Mouse (Mus musculus) adrenal gland, adult 2 months (tissue): ENCODE data around the gene Ccnjl. TPM values are rescaled to one million over a fixed set of nuclear protein-coding genes. Genes with fewer than 3 reads are reported as not detected.
A peak's percentile ranks its signal among the peaks of the same experiment; 100 is the strongest.

Experiments used
- DNase-seq: peaks from one replicate; pipeline ENCODE4 v3.0.0; 2021
- polyA plus RNA-seq: library from polyadenylated mRNA; depleted of rRNA; stranded (reverse); fragments of >200 nt; gene quantifications from 2 replicates; pipeline ENCODE4 v1.2.3, GENCODE M21; 2012
- total RNA-seq, 2 experiments: library from RNA; stranded (reverse); gene quantifications; 2 replicates each; pipeline ENCODE4 v1.2.3; 2021

The Ccnjl gene
- total and polyA plus RNA-seq, 3 experiments = 2.0 to 3.2 (median 2.4) TPM

GRCm38 (mm10) chr11:43569188-43569587, 40.6 kb downstream of the Ccnjl start:
- no peak for DNase-seq

GRCm38 (mm10) chr11:43569595-43569994, 41.0 kb downstream of the Ccnjl start:
- DNase-seq = peak; percentile 83

- no peak for DNase-seq
These were observed 46.4 kb downstream of the Ccnjl start for GRCm38 (mm10) chr11:43575061-43575375.

GRCm38 (mm10) chr11:43575376-43576151, 47.0 kb downstream of the Ccnjl start:
- DNase-seq = no peak

GRCm38 (mm10) chr11:43577713-43578478, 49.3 kb downstream of the Ccnjl start:
- DNase-seq = no peak

GRCm38 (mm10) chr11:43585211-43586005, 56.8 kb downstream of the Ccnjl start:
- DNase-seq = no peak

- peak; percentile 75 for DNase-seq
These were observed 57.9 kb downstream of the Ccnjl start, which contains the start of gene 4933415A04Rik for GRCm38 (mm10) chr11:43586324-43587090. 4933415A04Rik (plus strand) TSS chr11:43587040.

GRCm38 (mm10) chr11:43589530-43590072, 61.0 kb downstream of the Ccnjl start:
- no peak for DNase-seq

- DNase-seq = no peak
These were observed 72.9 kb downstream of the Ccnjl start, which contains the start of gene Fabp6 for GRCm38 (mm10) chr11:43601440-43601839. Fabp6 (minus strand) TSS chr11:43601540.

GRCm38 (mm10) chr11:43604207-43604606, 75.6 kb downstream of the Ccnjl start:
- DNase-seq = no peak

- DNase-seq = no peak
These were observed 76.3 kb downstream of the Ccnjl start for GRCm38 (mm10) chr11:43604891-43605290.

- DNase-seq = no peak
These were observed 77.3 kb downstream of the Ccnjl start for GRCm38 (mm10) chr11:43605859-43606258.

GRCm38 (mm10) chr11:43608440-43608839, 79.9 kb downstream of the Ccnjl start:
- no peak for DNase-seq

- DNase-seq = peak; percentile 31
These were observed 81.5 kb downstream of the Ccnjl start for GRCm38 (mm10) chr11:43610006-43610661.

GRCm38 (mm10) chr11:43610662-43611033, 82.1 kb downstream of the Ccnjl start:
- DNase-seq = no peak

GRCm38 (mm10) chr11:43612834-43613488, 84.4 kb downstream of the Ccnjl start:
- DNase-seq = peak; percentile 78

GRCm38 (mm10) chr11:43617924-43618323, 89.3 kb downstream of the Ccnjl start:
- DNase-seq = no peak

- no peak for DNase-seq
These were observed 89.8 kb downstream of the Ccnjl start for GRCm38 (mm10) chr11:43618403-43618802.

- no peak for DNase-seq
These were observed 93.2 kb downstream of the Ccnjl start for GRCm38 (mm10) chr11:43621769-43622168.

GRCm38 (mm10) chr11:43624341-43624740, 95.8 kb downstream of the Ccnjl start:
- no peak for DNase-seq
